Mouse (Mus musculus) hindbrain, embryonic 11.5 days (tissue): ENCODE results near the gene Zfp956. TPM values are rescaled to one million over a fixed set of nuclear protein-coding genes. Genes with fewer than 3 reads are reported as not detected.
"Not testable (repeated sequence)": the region's sequence is repeated elsewhere in the genome, so short reads cannot be mapped to it uniquely, and the experiment has no call there.

Source experiments
- ATAC-seq: fragments of 200-750 bp; cut with Nextera tagmentation; 2 replicates; pipeline ENCODE4 v1.8.0; 2017; ENCODE audit warnings: mild to moderate bottlenecking, moderate TSS enrichment, moderate library complexity; ENCODE audit not compliant: low FRiP score
- DNase-seq: peaks from one replicate; pipeline ENCODE4 v3.0.0-alpha.2; 2015; ENCODE audit warnings: low spot score
- H3K27ac ChIP-seq: fragments of 300-500 bp; sonication (generic); 2 replicates; pipeline ENCODE4 v1.5.1; 2014; ENCODE audit warnings: mild to moderate bottlenecking, low read depth, low read length
- H3K27me3 ChIP-seq: fragments of 300-500 bp; sonication (generic); 2 replicates; pipeline ENCODE4 v1.6.1; 2014; ENCODE audit warnings: mild to moderate bottlenecking, low read length, moderate library complexity, mixed read lengths; ENCODE audit not compliant: control insufficient read depth, insufficient read depth
- H3K36me3 ChIP-seq: fragments of 300-500 bp; sonication (generic); 2 replicates; pipeline ENCODE4 v1.6.1; 2014; ENCODE audit warnings: mild to moderate bottlenecking, low read length, moderate library complexity, mixed read lengths; ENCODE audit not compliant: control insufficient read depth, insufficient read depth
- H3K4me1 ChIP-seq: fragments of 300-500 bp; sonication (generic); replicated peaks from 2 replicates; pipeline ENCODE4 v1.6.1; 2014; ENCODE audit warnings: low read length, mixed read lengths; ENCODE audit not compliant: control insufficient read depth, insufficient read depth
- H3K4me2 ChIP-seq: fragments of 300-500 bp; sonication (generic); replicated peaks from 2 replicates; pipeline ENCODE4 v1.6.1; 2014; ENCODE audit warnings: mild to moderate bottlenecking, low read depth, low read length
- H3K4me3 ChIP-seq: fragments of 300-500 bp; sonication (generic); 2 replicates; pipeline ENCODE4 v1.5.1; 2014; ENCODE audit warnings: low read depth, low read length
- H3K9ac ChIP-seq: fragments of 300-500 bp; sonication (generic); 2 replicates; pipeline ENCODE4 v1.6.1; 2014; ENCODE audit warnings: low read depth, low read length
- H3K9me3 ChIP-seq: fragments of 300-500 bp; sonication (generic); 2 replicates; pipeline ENCODE4 v1.6.1; 2016; ENCODE audit warnings: low read length; ENCODE audit not compliant: control insufficient read depth
- WGBS: fragments of 180-500 bp; shearing (Covaris S2); extraction: QIAGEN DNeasy Blood & Tissue Kit; methylation state at CpG from one replicate; pipeline ENCODE4 v1.1.7; 2014; 5-methylcytosine and 5-hydroxymethylcytosine counted together
- polyA plus RNA-seq: library from polyadenylated mRNA; unstranded; fragments of >200 nt; fragmentation: Nextera tagmentation; extraction: Ambion mirVana; gene quantifications from 2 replicates; pipeline ENCODE4 v1.2.1, GENCODE M21; 2014

Zfp956 gene
- polyA plus RNA-seq, 1 experiment from 2014 or later: 7.1 TPM

GRCm38 (mm10) chr6:47957816-47958215, 4.6 kb downstream of the Zfp956 start:
- ATAC-seq: no peak

DNA sequence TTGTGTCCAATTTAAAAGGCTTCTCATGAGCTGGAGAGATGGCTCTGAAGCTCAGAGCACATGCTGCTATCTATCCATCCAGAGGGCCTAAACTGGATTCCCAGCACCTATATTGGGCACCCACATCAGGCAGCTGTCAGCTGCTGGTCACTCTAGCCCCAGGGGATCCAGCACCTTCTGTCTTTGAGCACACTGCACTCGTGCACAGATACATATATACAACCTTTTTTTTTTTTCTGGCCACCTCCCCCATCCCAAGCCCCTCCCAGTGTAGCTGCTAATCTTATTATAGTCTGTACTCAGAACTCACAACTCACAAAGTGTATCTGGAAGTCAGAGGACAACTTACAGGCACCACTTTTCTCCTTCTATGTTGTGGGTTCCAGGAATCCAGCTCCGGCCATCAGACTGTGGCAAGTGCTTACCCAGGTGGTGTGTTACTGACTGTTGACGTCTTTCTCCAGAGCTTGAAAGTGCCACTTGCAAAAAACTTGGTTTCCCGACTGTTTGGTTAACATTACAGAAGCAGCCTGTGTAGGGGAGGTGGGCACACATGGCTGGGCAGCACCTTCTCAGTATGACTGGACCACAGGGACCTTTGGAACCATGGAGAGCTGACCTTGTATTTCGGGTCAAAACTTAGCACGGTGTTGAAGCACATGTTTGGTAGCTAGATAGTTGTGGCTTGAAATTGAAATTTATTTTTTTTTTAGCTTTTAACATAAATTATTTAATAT, 7.7 kb downstream of the Zfp956 start:
- Histone ChIP-seq H3K36me3 (no peaks in the 10 kb centered on the region), H3K27me3 (no peaks in the 10 kb centered on the region), H3K4me3 (no peak overlapping the region), H3K27ac (no peak overlapping the region), H3K4me1 (no peaks in the 10 kb centered on the region), H3K4me2 (no peak overlapping the region), H3K9ac (no peak overlapping the region), H3K9me3 (no peaks in the 10 kb centered on the region)
- WGBS: 93% methylated on average over 6 of the region's 6 CpGs
- DNase-seq (no peak), ATAC-seq (no peak)

More at GRCm38 (mm10) chr6:47957816-47958215, 4.6 kb downstream of the Zfp956 start:
- H3K9ac ChIP-seq: no peak overlapping the region
- peaks cover 5% of the 10 kb centered on the region; the same call in 1 of the 2 replicates for H3K4me1 ChIP-seq
- no peak overlapping the region for H3K4me2 ChIP-seq
- no peak for DNase-seq
- H3K4me3 ChIP-seq: no peak overlapping the region
- H3K9me3 ChIP-seq: no peaks in the 10 kb centered on the region
- no peaks in the 10 kb centered on the region for H3K27me3 ChIP-seq
- H3K36me3 ChIP-seq: no peaks in the 10 kb centered on the region
- no peak overlapping the region for H3K27ac ChIP-seq

DNA sequence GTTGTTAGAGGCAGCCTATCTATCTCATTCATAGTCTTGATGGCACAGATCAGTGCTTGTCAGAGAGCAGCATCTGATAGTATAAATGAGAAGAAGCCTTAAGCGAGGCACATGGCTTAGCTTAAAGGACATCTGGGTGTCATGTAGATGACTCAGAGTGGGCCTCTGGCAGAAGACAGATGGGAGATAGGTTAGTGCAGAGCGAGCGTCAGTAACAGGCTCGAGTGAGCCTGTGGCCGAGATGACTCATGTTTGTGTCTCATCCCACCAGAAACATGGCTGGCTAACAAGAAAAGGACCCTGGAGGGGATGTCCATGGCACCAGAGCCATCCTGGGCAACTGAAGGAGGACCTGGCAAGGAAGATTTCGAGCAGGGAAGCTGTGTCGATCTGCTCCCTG, 9.9 kb downstream of the Zfp956 start:
- no peak for DNase-seq
- ATAC-seq: no peak

GRCm38 (mm10) chr6:47968166-47968565, 15.0 kb downstream of the Zfp956 start:
- H3K27ac ChIP-seq, H3K36me3 ChIP-seq, H3K4me1 ChIP-seq, ATAC-seq, H3K27me3 ChIP-seq, H3K9ac ChIP-seq, DNase-seq, H3K4me2 ChIP-seq, H3K4me3 ChIP-seq, H3K9me3 ChIP-seq: not testable (repeated sequence)
- WGBS: 86% methylated on average over 1 of the region's 1 CpGs

More for the DNA sequence above, 9.9 kb downstream of the Zfp956 start:
- Histone ChIP-seq H3K4me3 (no peak overlapping the region), H3K9me3 (no peaks in the 10 kb centered on the region), H3K4me1 (no peaks in the 10 kb centered on the region), H3K4me2 (no peak overlapping the region), H3K36me3 (no peaks in the 10 kb centered on the region), H3K27me3 (no peaks in the 10 kb centered on the region), H3K27ac (no peak overlapping the region), H3K9ac (no peak overlapping the region)
- WGBS: 84% methylated on average over 7 of the region's 7 CpGs

DNA sequence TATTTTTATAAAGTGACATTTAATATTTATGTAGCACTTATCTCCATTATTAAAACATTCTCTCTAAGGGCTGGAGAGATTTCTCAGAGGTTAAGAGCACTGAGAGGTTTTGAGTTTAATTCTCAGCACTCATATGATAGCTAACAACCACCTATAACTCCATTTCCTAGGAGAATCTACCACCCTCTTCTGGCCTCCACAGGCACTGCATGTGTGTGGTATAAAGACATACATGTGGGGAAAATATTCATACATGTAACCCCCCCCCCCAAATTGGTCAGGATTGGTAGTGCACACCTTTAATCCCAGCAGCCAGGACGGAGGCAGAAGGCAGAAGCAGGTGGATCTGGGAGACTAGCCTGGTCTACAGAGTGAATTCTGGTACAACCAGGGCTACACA, 21.4 kb downstream of the Zfp956 start:
- no peaks in the 10 kb centered on the region for H3K9me3 ChIP-seq

DNA sequence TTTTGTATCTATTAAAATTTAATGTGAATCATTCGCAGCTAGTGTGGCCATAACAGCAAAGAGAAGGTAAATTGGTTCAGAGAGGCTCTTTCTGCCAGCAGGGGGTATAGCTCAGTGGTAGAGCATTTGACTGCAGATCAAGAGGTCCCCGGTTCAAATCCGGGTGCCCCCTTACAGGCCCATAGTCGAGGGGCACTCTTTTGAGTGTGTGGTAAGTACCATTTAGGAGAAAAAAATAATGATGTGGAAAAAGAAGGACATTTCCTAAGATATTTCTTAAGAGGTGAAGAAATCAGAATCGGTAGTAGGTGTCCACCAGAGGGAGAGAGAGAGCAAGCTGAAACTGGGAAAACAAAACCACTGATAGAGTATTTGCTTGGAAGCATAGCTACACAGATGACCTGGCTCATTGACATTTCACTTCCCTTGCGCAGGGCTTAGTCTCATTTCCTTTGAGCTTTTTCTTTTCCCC, 25.7 kb downstream of the Zfp956 start:
- no peak overlapping the region for H3K4me3 ChIP-seq
- no peaks in the 10 kb centered on the region for H3K4me1 ChIP-seq
- no peaks in the 10 kb centered on the region for H3K27me3 ChIP-seq
- WGBS: 22% methylated on average over 6 of the region's 6 CpGs
- H3K27ac ChIP-seq: no peak overlapping the region
- H3K36me3 ChIP-seq: no peaks in the 10 kb centered on the region
- no peaks in the 10 kb centered on the region for H3K9me3 ChIP-seq
- DNase-seq (peak; percentile 54), ATAC-seq (no peak)
- H3K4me2 ChIP-seq: no peak overlapping the region
- no peak overlapping the region for H3K9ac ChIP-seq

More for the DNA sequence above, 21.4 kb downstream of the Zfp956 start:
- H3K4me3 ChIP-seq: no peak overlapping the region
- H3K4me2 ChIP-seq: no peak overlapping the region
- no peaks in the 10 kb centered on the region for H3K36me3 ChIP-seq
- no peaks in the 10 kb centered on the region for H3K27me3 ChIP-seq
- H3K4me1 ChIP-seq: no peaks in the 10 kb centered on the region
- H3K27ac ChIP-seq: no peak overlapping the region
- ATAC-seq (no peak), DNase-seq (no peak)
- WGBS: 82% methylated on average over 1 of the region's 1 CpGs
- H3K9ac ChIP-seq: no peak overlapping the region

GRCm38 (mm10) chr6:47983936-47984335, 30.7 kb downstream of the Zfp956 start:
- H3K4me1 ChIP-seq: no peaks in the 10 kb centered on the region
- no peak overlapping the region for H3K27ac ChIP-seq
- no peak overlapping the region for H3K4me3 ChIP-seq
- H3K4me2 ChIP-seq: no peak overlapping the region
- H3K9me3 ChIP-seq: no peaks in the 10 kb centered on the region
- H3K27me3 ChIP-seq: no peaks in the 10 kb centered on the region
- H3K9ac ChIP-seq: no peak overlapping the region
- WGBS: 15% methylated on average over 2 of the region's 2 CpGs
- no peaks in the 10 kb centered on the region for H3K36me3 ChIP-seq
- DNase-seq: no peak
- ATAC-seq: no peak

DNA sequence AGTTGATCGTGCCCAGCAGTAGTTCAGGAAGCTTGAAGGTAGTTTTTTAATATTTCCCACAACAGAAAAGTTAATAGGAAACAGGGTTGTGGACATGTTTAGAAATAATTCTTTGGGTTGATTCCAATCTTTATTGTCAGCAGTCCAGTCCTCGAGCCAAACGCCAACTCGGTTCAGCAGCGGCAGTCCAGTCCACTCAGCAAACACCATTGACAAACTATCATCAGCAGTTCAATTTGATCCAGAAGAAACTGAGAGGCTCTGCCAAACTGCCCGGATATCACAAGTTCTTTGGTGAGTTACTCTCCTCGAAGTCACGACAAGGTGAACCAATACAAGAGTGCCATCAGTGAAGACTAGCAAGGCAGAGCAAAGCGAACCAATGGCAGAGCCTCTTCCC, 42.5 kb downstream of the Zfp956 start:
- H3K9me3 ChIP-seq: no peaks in the 10 kb centered on the region
- no peak for ATAC-seq
- no peaks in the 10 kb centered on the region for H3K27me3 ChIP-seq
- H3K4me2 ChIP-seq: no peak overlapping the region
- no peak for DNase-seq
- H3K9ac ChIP-seq: no peak overlapping the region
- WGBS: 92% methylated on average over 9 of the region's 9 CpGs
- H3K4me3 ChIP-seq: no peak overlapping the region
- H3K4me1 ChIP-seq: no peaks in the 10 kb centered on the region
- H3K36me3 ChIP-seq: no peaks in the 10 kb centered on the region
- no peak overlapping the region for H3K27ac ChIP-seq

GRCm38 (mm10) chr6:48010727-48011126, 57.5 kb downstream of the Zfp956 start:
- ATAC-seq (no peak), DNase-seq (no peak)
- H3K27ac ChIP-seq: no peak overlapping the region
- no peaks in the 10 kb centered on the region for H3K27me3 ChIP-seq
- no peak overlapping the region for H3K9ac ChIP-seq
- no peak overlapping the region for H3K4me3 ChIP-seq
- no peaks in the 10 kb centered on the region for H3K9me3 ChIP-seq
- H3K36me3 ChIP-seq: no peaks in the 10 kb centered on the region
- 65% methylated on average over 8 of the region's 8 CpGs for WGBS
- H3K4me1 ChIP-seq: no peaks in the 10 kb centered on the region
- no peak overlapping the region for H3K4me2 ChIP-seq
